Comparison of ENCODE assay signal across 7 mouse cellular contexts in the genomic region with DNA sequence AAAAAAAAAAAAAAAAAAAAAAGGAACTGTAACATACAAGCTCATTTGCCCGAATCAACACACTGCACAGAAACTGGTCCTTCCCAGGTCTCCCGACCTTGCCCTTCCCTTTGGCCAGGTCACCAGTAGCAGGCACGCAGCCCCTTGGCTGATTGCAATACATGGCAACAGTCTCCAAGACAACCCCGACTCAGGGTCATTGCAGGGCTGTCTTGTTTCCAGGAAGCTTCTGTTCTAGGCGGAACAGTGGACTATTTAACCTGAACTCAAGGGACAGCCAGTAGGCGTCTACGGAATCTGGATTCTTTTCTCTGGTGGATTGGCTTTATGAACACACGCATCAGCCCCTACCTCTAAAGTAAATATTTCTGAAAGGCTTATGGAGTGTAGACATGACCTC.
DNase-seq lines count a peak whose midpoint lies in the region; ATAC-seq and TF ChIP-seq lines count a peak whose summit lies in the region.

No protein-coding gene starts in this region.

- H3K27ac ChIP-seq in ES-E14 (ENCODE audit: insufficient read depth, low read depth, low read length, poor library complexity, severe bottlenecking) = no peak overlapping the region
- no peak overlapping the region; the same call in 1 of the 2 replicates for H3K27ac ChIP-seq in heart, adult 2 months
- H3K27ac ChIP-seq in forebrain, postnatal 0 days (ENCODE audit: low read depth, low read length) = no peak overlapping the region

- TF ChIP-seq CTCF in heart, adult 2 months (IDR thresholded peaks at IDR 0.05) = peak; percentile 24
- no peak for TF ChIP-seq CTCF in forebrain, postnatal 0 days (IDR thresholded peaks at IDR 0.05; ENCODE audit: low read depth)

- ATAC-seq in forebrain, postnatal 0 days = no peak

- 19% methylated on average over 8 of the region's 8 CpGs for WGBS in heart, adult 2 months
- 62% methylated on average over 8 of the region's 8 CpGs for WGBS in forebrain, postnatal 0 days

- TF ChIP-seq EP300 in heart, adult 2 months (IDR thresholded peaks at IDR 0.05; ENCODE audit: insufficient read depth, low read depth, low read length) = 0 out of 2 replicates have a peak, but pooled peaks have one; percentile 44

- TF ChIP-seq POLR2A in heart, adult 2 months (IDR thresholded peaks at IDR 0.05; ENCODE audit: insufficient read depth, low read depth, low read length) = no peak

- H3K27me3 ChIP-seq in heart, adult 2 months (ENCODE audit: control insufficient read depth, insufficient read depth, low read length) = no peaks in the 10 kb centered on the region
- no peaks in the 10 kb centered on the region for H3K27me3 ChIP-seq in forebrain, postnatal 0 days (ENCODE audit: insufficient read depth, low read length)

- no peaks in the 10 kb centered on the region for H3K36me3 ChIP-seq in ES-E14 (ENCODE audit: control insufficient read depth, insufficient read depth, low read length, poor library complexity, severe bottlenecking)
- H3K36me3 ChIP-seq in heart, adult 2 months (ENCODE audit: control insufficient read depth, insufficient read depth, low read length) = peaks cover 5% of the 10 kb centered on the region; the same call in 1 of the 2 replicates
- H3K36me3 ChIP-seq in forebrain, postnatal 0 days (ENCODE audit: insufficient read depth) = no peaks in the 10 kb centered on the region

- no peaks in the 10 kb centered on the region for H3K79me2 ChIP-seq in heart, adult 2 months (replicated peaks; ENCODE audit: control insufficient read depth, insufficient read depth, low read length)

- no peak for DNase-seq in ES-E14 (ENCODE audit: low read depth, low spot score)
- DNase-seq in WW6 (ENCODE audit: low read depth, low spot score) = peak; percentile 7
- DNase-seq in heart, adult 2 months = peak; percentile 72 to 76
- peak; percentile 58 to 85 for DNase-seq in kidney, postnatal 25 days
- DNase-seq in retina, embryonic 14.5 days (ENCODE audit: low spot score) = peak; percentile 62
- DNase-seq in frontal cortex, postnatal 36 days (ENCODE audit: low spot score in 2 of 2) = no peak
- DNase-seq in forebrain, postnatal 0 days = no peak

- in situ Hi-C loops in ES-E14 (cut with MboI; ENCODE audit: low sequenced_read_pairs in 2 of 2, unreplicated experiment in 2 of 2) = no loop called here

- H3K4me2 ChIP-seq in forebrain, postnatal 0 days (ENCODE audit: low read depth) = no peak overlapping the region

- H3K9ac ChIP-seq in ES-E14 (ENCODE audit: insufficient read depth, low read depth, low read length, poor library complexity, severe bottlenecking) = no peak overlapping the region
- H3K9ac ChIP-seq in heart, adult 2 months (ENCODE audit: low read depth, low read length) = no peak overlapping the region
- no peak overlapping the region for H3K9ac ChIP-seq in forebrain, postnatal 0 days

- H3K4me3 ChIP-seq in ES-E14 (ENCODE audit: insufficient read depth in 1 of 2, low read depth in 1 of 2, low read length in 2 of 2, poor library complexity in 1 of 2, severe bottlenecking in 1 of 2) = no peak overlapping the region
- H3K4me3 ChIP-seq in heart, adult 2 months = no peak overlapping the region
- no peak overlapping the region for H3K4me3 ChIP-seq in forebrain, postnatal 0 days (ENCODE audit: low read depth, low read length)

- intact Hi-C loops in heart, adult 2 months (cut with DNase I) = no loop called here

- no peaks in the 10 kb centered on the region for H3K4me1 ChIP-seq in ES-E14 (ENCODE audit: control insufficient read depth in 2 of 2, insufficient read depth in 2 of 2, low read length in 2 of 2, poor library complexity in 1 of 2)
- peaks cover 1% of the 10 kb centered on the region for H3K4me1 ChIP-seq in heart, adult 2 months (ENCODE audit: control insufficient read depth, insufficient read depth, low read length)
- no peaks in the 10 kb centered on the region for H3K4me1 ChIP-seq in forebrain, postnatal 0 days (ENCODE audit: insufficient read depth)

- no peaks in the 10 kb centered on the region for H3K9me3 ChIP-seq in ES-E14 (ENCODE audit: control insufficient read depth, insufficient read depth, low read depth, low read length)
- H3K9me3 ChIP-seq in forebrain, postnatal 0 days (ENCODE audit: low read length) = no peaks in the 10 kb centered on the region

TF ChIP-seq in ES-E14, 5 proteins besides CTCF, POLR2A, EP300 and RAD21:
- no peak for TF ChIP-seq CHD2 (IDR thresholded peaks at IDR 0.05; ENCODE audit: low read depth, low read length)
- TF ChIP-seq MAFK (IDR thresholded peaks at IDR 0.05; ENCODE audit: insufficient read depth, low read depth, low read length) = no peak
- 0 out of 2 replicates have a peak, but pooled peaks have one; percentile 51 for TF ChIP-seq ZNF384 (IDR thresholded peaks at IDR 0.05; ENCODE audit: low read depth, low read length)

Comparison
In these comparisons a context has a peak if more than half of its experiments do, and no peak if none do; other contexts are left out.
1. DNase-seq: peak in WW6 (single experiment), heart, adult 2 months (2 of 2), kidney, postnatal 25 days (2 of 2) and retina, embryonic 14.5 days (single experiment); none in ES-E14 (single experiment), frontal cortex, postnatal 36 days (0 of 2) and forebrain, postnatal 0 days (single experiment).